Comparison of ENCODE assay signal across 7 mouse cellular contexts in genomic region chr1:192107352-192107751, GRCm38 (mm10). TPM values are rescaled to one million over a fixed set of nuclear protein-coding genes. Genes with fewer than 3 reads are reported as not detected.
DNase-seq lines count a peak whose midpoint lies in the region; ATAC-seq and TF ChIP-seq lines count a peak whose summit lies in the region.

No protein-coding gene starts in this region.

- no peaks in the 10 kb centered on the region for H3K9me3 ChIP-seq in limb, embryonic 11.5 days (ENCODE audit: control insufficient read depth, low read length)
- H3K9me3 ChIP-seq in limb, embryonic 10.5 days (replicated peaks): no peaks in the 10 kb centered on the region
- no peaks in the 10 kb centered on the region for H3K9me3 ChIP-seq in embryonic facial prominence, embryonic 14.5 days (ENCODE audit: control insufficient read depth, low read length)

- ATAC-seq in limb, embryonic 11.5 days (ENCODE audit: insufficient number of reproducible peaks, low FRiP score, low TSS enrichment, low read depth): no peak
- no peak for ATAC-seq in Patski
- ATAC-seq in embryonic facial prominence, embryonic 14.5 days (ENCODE audit: low read depth): peak; percentile 76; the same call in 1 of the 2 replicates
- 0 out of 2 replicates have a peak, but pooled peaks have one; percentile 57 for ATAC-seq in monocyte, adult 5-6 weeks (replicated peaks; ENCODE audit: insufficient number of reproducible peaks, low FRiP score, low TSS enrichment, poor library complexity, severe bottlenecking)

- no peaks in the 10 kb centered on the region for H3K27me3 ChIP-seq in limb, embryonic 11.5 days (ENCODE audit: control insufficient read depth, insufficient read depth, low read length)
- H3K27me3 ChIP-seq in limb, embryonic 10.5 days (ENCODE audit: low read depth, poor library complexity, severe bottlenecking): no peaks in the 10 kb centered on the region
- H3K27me3 ChIP-seq in Patski: no peaks in the 10 kb centered on the region
- H3K27me3 ChIP-seq in embryonic facial prominence, embryonic 14.5 days (replicated peaks; ENCODE audit: control insufficient read depth, insufficient read depth, low read length): no peaks in the 10 kb centered on the region

- in situ Hi-C loops in Patski (cut with MboI; ENCODE audit: low pct_unique_long_range_greater_than_20kb): no loop called here

- H3K36me3 ChIP-seq in limb, embryonic 11.5 days (ENCODE audit: control insufficient read depth, insufficient read depth, low read length): peaks cover 3% of the 10 kb centered on the region; the same call in 1 of the 2 replicates
- H3K36me3 ChIP-seq in limb, embryonic 10.5 days: peaks cover 51% of the 10 kb centered on the region
- peaks cover 65% of the 10 kb centered on the region for H3K36me3 ChIP-seq in embryonic facial prominence, embryonic 14.5 days (ENCODE audit: control insufficient read depth, insufficient read depth, low read length)

- H3K4me3 ChIP-seq in limb, embryonic 11.5 days (ENCODE audit: low read depth, low read length): no peak overlapping the region
- H3K4me3 ChIP-seq in limb, embryonic 10.5 days: no peak overlapping the region
- no peak overlapping the region for H3K4me3 ChIP-seq in embryonic facial prominence, embryonic 14.5 days (ENCODE audit: low read depth, low read length)

- 20% methylated on average over 2 of the region's 2 CpGs for WGBS in limb, embryonic 11.5 days
- 22% methylated on average over 2 of the region's 2 CpGs for WGBS in limb, embryonic 10.5 days
- 15% methylated on average over 2 of the region's 2 CpGs for WGBS in embryonic facial prominence, embryonic 14.5 days

- H3K4me2 ChIP-seq in limb, embryonic 11.5 days (ENCODE audit: low read depth, severe bottlenecking): no peak overlapping the region
- H3K4me2 ChIP-seq in embryonic facial prominence, embryonic 14.5 days (ENCODE audit: low read depth, low read length): no peak overlapping the region

- peak; percentile 82 for TF ChIP-seq CTCF in Patski (IDR thresholded peaks at IDR 0.05)

- no peak overlapping the region for H3K27ac ChIP-seq in limb, embryonic 11.5 days (replicated peaks; ENCODE audit: low read depth, low read length)
- no peak overlapping the region for H3K27ac ChIP-seq in limb, embryonic 10.5 days
- no peak overlapping the region for H3K27ac ChIP-seq in embryonic facial prominence, embryonic 14.5 days (replicated peaks; ENCODE audit: low read depth, low read length)

- POLR2A ChIA-PET in Patski (lab: Charles Lee): no interaction called here

- DNase-seq in limb, embryonic 11.5 days (ENCODE audit: low spot score): peak; percentile 30
- no peak for DNase-seq in limb, embryonic 10.5 days (ENCODE audit: low spot score)
- no peak for DNase-seq in Patski (ENCODE audit: low read depth, low spot score)
- peak; percentile 48 for DNase-seq in embryonic facial prominence, embryonic 14.5 days (ENCODE audit: low spot score)
- peak; percentile 60 for DNase-seq in kidney, postnatal 14 days
- no peak for DNase-seq in gastrocnemius, postnatal 25 days

- H3K9ac ChIP-seq in limb, embryonic 11.5 days (ENCODE audit: low read length): no peak overlapping the region
- no peak overlapping the region for H3K9ac ChIP-seq in embryonic facial prominence, embryonic 14.5 days (ENCODE audit: low read depth, low read length)

- CTCF ChIA-PET in Patski (lab: Charles Lee): interaction anchor here (1.1 kb wide), 1 partner anchor 14 kb away, joined by 4 read pairs; no protein-coding TSS in a partner anchor

- no peaks in the 10 kb centered on the region for H3K4me1 ChIP-seq in limb, embryonic 11.5 days (ENCODE audit: control insufficient read depth, insufficient read depth, low read length)
- no peaks in the 10 kb centered on the region for H3K4me1 ChIP-seq in limb, embryonic 10.5 days
- no peaks in the 10 kb centered on the region for H3K4me1 ChIP-seq in embryonic facial prominence, embryonic 14.5 days (ENCODE audit: control insufficient read depth, insufficient read depth, low read length)

RNA-seq across cellular contexts. Expression of gene Traf5, which starts 15.0 kb away (rescaled TPM):
- polyA plus RNA-seq in limb, embryonic 11.5 days (2014; fragmentation: Nextera tagmentation; extraction: Ambion mirVana): 6.5 and 8.2 TPM in 2 replicates
- polyA plus RNA-seq in limb, embryonic 10.5 days (2016; fragmentation: Nextera tagmentation; extraction: Ambion mirVana): 4.3 and 6.6 TPM in 2 replicates
- polyA plus RNA-seq in Patski (2021): 23.2 TPM
- 19.7 and 21.2 TPM in 2 replicates for polyA plus RNA-seq in embryonic facial prominence, embryonic 14.5 days (2014; fragmentation: Nextera tagmentation; extraction: Ambion mirVana)
- total RNA-seq in monocyte, adult 5-6 weeks (2017): 27.1 to 48.1 TPM (median 30.7 TPM) in 3 replicates
- total RNA-seq in gastrocnemius, postnatal 25 days (2021): 1 to 10 TPM; 2.3 to 3.1 TPM

RNA-seq across cellular contexts. Expression of gene Rcor3, which starts 30.5 kb away (rescaled TPM):
- polyA plus RNA-seq in limb, embryonic 11.5 days (2014; fragmentation: Nextera tagmentation; extraction: Ambion mirVana): 17.6 and 20.5 TPM in 2 replicates
- polyA plus RNA-seq in limb, embryonic 10.5 days (2016; fragmentation: Nextera tagmentation; extraction: Ambion mirVana): 14.3 and 18.8 TPM in 2 replicates
- 34.2 TPM for polyA plus RNA-seq in Patski (2021)
- polyA plus RNA-seq in embryonic facial prominence, embryonic 14.5 days (2014; fragmentation: Nextera tagmentation; extraction: Ambion mirVana): 30.8 and 32.6 TPM in 2 replicates
- 6.2 to 19.5 TPM (median 10.7 TPM) in 3 replicates for total RNA-seq in monocyte, adult 5-6 weeks (2017)
- total RNA-seq in gastrocnemius, postnatal 25 days (2021): 10 to 100 TPM; 22.8 to 23.1 TPM

Comparison
In these comparisons a context has a peak if more than half of its experiments do, and no peak if none do; other contexts are left out.
1. DNase-seq: peak in limb, embryonic 11.5 days (single experiment), embryonic facial prominence, embryonic 14.5 days (single experiment) and kidney, postnatal 14 days (single experiment); none in limb, embryonic 10.5 days (single experiment), Patski (single experiment) and gastrocnemius, postnatal 25 days (single experiment).
2. ATAC-seq: peak in embryonic facial prominence, embryonic 14.5 days (single experiment) and monocyte, adult 5-6 weeks (single experiment); none in limb, embryonic 11.5 days (single experiment) and Patski (single experiment).